Mouse (Mus musculus) left cerebral cortex, adult 9 months (tissue): Measurements from ENCODE around the gene Fryl.

Experiments used
- DNase-seq, 2 experiments: peaks; one replicate each; pipeline ENCODE4 v3.0.0; 2022; ENCODE audit warnings: low spot score in 2 of 2

Fryl gene

GRCm38 (mm10) chr5:73194083-73194570 lies 62.3 kb downstream of the Fryl start:
- no peak for DNase-seq

DNA sequence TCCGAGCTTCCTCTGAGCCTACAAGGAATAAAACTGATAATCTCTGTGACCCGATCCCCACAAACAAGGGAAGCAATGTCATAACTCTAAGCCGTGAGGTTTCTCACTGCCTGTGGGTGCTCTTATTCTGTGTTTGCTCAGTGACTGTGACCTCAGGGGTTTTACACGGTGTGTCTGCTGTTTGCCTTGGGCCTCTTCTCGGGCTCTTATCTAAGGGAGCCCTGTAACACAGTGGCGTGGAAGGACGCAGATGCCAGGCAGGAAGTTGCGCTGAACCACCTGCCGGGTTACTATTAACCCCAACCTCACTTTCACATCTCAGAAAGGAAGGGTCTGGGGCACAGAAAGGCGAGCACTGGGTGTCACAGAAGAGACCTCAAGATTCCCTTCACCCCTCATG lies 62.8 kb downstream of the Fryl start:
- DNase-seq, result no peak

- DNase-seq, result no peak
Observed at GRCm38 (mm10) chr5:73192870-73193576, 63.4 kb downstream of the Fryl start.

- no peak for DNase-seq
Observed at GRCm38 (mm10) chr5:73191765-73192164, 64.7 kb downstream of the Fryl start.

- no peak for DNase-seq
Observed at GRCm38 (mm10) chr5:73190164-73190563, 66.3 kb downstream of the Fryl start.

- no peak for DNase-seq
Observed at GRCm38 (mm10) chr5:73189443-73190160, 66.8 kb downstream of the Fryl start.

GRCm38 (mm10) chr5:73188576-73188975 lies 67.8 kb downstream of the Fryl start:
- DNase-seq, result no peak

DNA sequence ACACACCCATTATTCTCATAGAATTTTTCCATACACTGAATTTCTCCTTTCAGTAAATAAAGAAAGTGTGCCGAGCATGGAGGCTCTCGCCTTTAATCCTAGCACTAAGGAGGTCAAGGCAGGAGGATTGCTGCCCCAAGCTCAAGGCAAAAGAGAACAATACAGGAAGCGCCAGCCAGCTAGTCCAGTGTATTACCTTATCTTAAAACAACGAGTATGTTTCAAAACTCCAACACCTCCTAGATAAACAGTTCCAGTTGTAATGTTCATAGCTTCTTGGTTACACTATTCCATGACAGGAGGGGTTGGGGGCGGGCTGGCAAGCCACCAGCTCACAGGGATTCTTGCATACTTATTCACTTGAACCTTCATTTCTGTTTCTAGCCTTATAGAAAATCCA lies 68.3 kb downstream of the Fryl start:
- no peak for DNase-seq

- no peak for DNase-seq
Observed at GRCm38 (mm10) chr5:73186912-73187311, 69.5 kb downstream of the Fryl start.

- DNase-seq, result no peak
Observed at GRCm38 (mm10) chr5:73185424-73185823, 71.0 kb downstream of the Fryl start.

- DNase-seq, result no peak
Observed at GRCm38 (mm10) chr5:73182701-73183447, 73.5 kb downstream of the Fryl start.

GRCm38 (mm10) chr5:73182191-73182590 lies 74.2 kb downstream of the Fryl start:
- DNase-seq, result no peak

- no peak for DNase-seq
Observed at GRCm38 (mm10) chr5:73176294-73176693, 80.1 kb downstream of the Fryl start.

- no peak for DNase-seq
Observed at GRCm38 (mm10) chr5:73175377-73176147, 80.9 kb downstream of the Fryl start.

GRCm38 (mm10) chr5:73171876-73172480 lies 84.4 kb downstream of the Fryl start:
- no peak for DNase-seq

GRCm38 (mm10) chr5:73171203-73171602 lies 85.2 kb downstream of the Fryl start:
- DNase-seq, result no peak

DNA sequence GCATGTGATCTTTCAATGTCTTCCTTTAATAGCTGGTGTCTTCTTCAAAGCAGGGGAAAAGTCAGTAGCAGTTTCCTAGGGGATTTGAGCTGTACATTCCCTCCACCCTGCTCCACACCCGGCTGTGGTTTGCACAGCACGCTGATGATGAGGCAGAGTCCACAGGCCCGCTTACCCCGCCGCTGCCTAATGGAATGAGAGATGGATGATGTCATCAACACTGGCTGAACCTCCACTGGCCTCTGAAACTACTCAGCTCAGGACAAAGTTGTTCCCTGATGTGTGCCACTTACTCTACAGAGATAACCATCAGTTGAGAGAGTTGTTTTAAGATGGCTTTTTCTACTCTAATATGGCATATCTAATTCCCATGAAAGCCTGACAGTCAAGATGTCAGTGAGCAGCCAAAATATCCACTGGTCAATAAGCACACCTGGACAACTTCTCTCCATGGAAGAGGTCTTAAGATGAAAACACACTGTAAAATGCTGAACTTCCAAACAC lies 87.6 kb downstream of the Fryl start:
- DNase-seq, result no peak

- peak in 1 of 2 experiments; percentile 21 for DNase-seq
Observed at GRCm38 (mm10) chr5:73167976-73168768, 88.2 kb downstream of the Fryl start.

- no peak for DNase-seq
Observed at GRCm38 (mm10) chr5:73163970-73164369, 92.4 kb downstream of the Fryl start.

DNA sequence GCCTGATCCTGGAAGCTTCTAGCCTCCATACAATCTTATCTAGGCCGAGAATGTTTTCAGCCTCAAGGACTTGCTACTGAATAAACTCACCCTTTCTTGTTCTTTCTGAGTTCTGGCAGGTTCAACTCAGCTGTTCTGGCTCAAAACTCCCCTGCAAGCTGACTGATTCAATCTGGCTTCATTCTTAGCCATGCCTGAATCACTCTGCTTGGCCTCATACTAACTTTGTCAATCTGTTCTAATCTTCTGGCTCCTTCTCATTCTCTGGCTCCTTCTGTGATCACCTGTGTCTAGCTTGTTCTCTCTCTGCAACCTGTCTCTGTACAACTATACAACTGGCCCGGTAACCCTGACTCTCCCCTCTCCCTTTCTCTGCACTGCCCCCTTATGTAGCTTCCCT lies 93.9 kb downstream of the Fryl start:
- no peak for DNase-seq
